Mouse (Mus musculus) layer of hippocampus, adult 8-10 months (tissue): ENCODE measurements around the gene Dgcr6. TPM values are rescaled to one million over a fixed set of nuclear protein-coding genes. Genes with fewer than 3 reads are reported as not detected.
"Not testable (repeated sequence)": the region's sequence is repeated elsewhere in the genome, so short reads cannot be mapped to it uniquely, and the experiment has no call there.

Experiments used
- DNase-seq, 2 experiments: peaks; one replicate each; pipeline ENCODE4 v3.0.0; 2022; ENCODE audit warnings: low spot score in 2 of 2
- total RNA-seq, 4 experiments: library from RNA; stranded (reverse); gene quantifications; 2 replicates each; pipeline ENCODE4 v1.2.4; 2022

The Dgcr6 gene
- total RNA-seq, result 10 to 100 TPM; 72.9 to 89.1 (median 76.9) TPM

GRCm38 (mm10) chr16:18052731-18053202 is at the start of gene Dgcr6:
Gene Dgcr6 (plus strand): TSS chr16:18052860.
- peak; percentile 72 to 86 for DNase-seq

GRCm38 (mm10) chr16:18004589-18004988 is 48.1 kb upstream of the Dgcr6 start:
- DNase-seq, result no peak

- DNase-seq, result no peak
Observed at GRCm38 (mm10) chr16:18007083-18007482, 45.6 kb upstream of the Dgcr6 start.

GRCm38 (mm10) chr16:18011101-18011500 is 41.6 kb upstream of the Dgcr6 start:
- DNase-seq, result no peak

- DNase-seq, result not testable (repeated sequence)
Observed at GRCm38 (mm10) chr16:18016482-18016881, 36.2 kb upstream of the Dgcr6 start.

GRCm38 (mm10) chr16:18022780-18023557 is 29.7 kb upstream of the Dgcr6 start:
- no peak for DNase-seq

- DNase-seq, result no peak
Observed at GRCm38 (mm10) chr16:18027371-18027770, 25.3 kb upstream of the Dgcr6 start.

- DNase-seq, result no peak
Observed at GRCm38 (mm10) chr16:18031752-18032151, 20.9 kb upstream of the Dgcr6 start.

GRCm38 (mm10) chr16:18033289-18033688 is 19.4 kb upstream of the Dgcr6 start:
- DNase-seq, result no peak

GRCm38 (mm10) chr16:18034286-18034685 is 18.4 kb upstream of the Dgcr6 start:
- DNase-seq, result no peak

- peak in 1 of 2 experiments; percentile 36 for DNase-seq
Observed at GRCm38 (mm10) chr16:18036425-18036955, 16.2 kb upstream of the Dgcr6 start.

GRCm38 (mm10) chr16:18037025-18037424 is 15.6 kb upstream of the Dgcr6 start:
- no peak for DNase-seq

GRCm38 (mm10) chr16:18044991-18045390 is 7.7 kb upstream of the Dgcr6 start:
- DNase-seq, result no peak

GRCm38 (mm10) chr16:18047660-18048059 is 5.0 kb upstream of the Dgcr6 start:
- DNase-seq, result no peak

GRCm38 (mm10) chr16:18048071-18048470 is 4.6 kb upstream of the Dgcr6 start:
- DNase-seq, result no peak

GRCm38 (mm10) chr16:18052322-18052721 is 338 bp upstream of the Dgcr6 start:
- no peak for DNase-seq

- DNase-seq, result no peak
Observed at GRCm38 (mm10) chr16:18056215-18056614, 3.6 kb downstream of the Dgcr6 start.

GRCm38 (mm10) chr16:18058331-18058731 is 5.7 kb downstream of the Dgcr6 start:
- DNase-seq, result no peak

GRCm38 (mm10) chr16:18059243-18059642 is 6.6 kb downstream of the Dgcr6 start:
- no peak for DNase-seq

- DNase-seq, result peak in 1 of 2 experiments; percentile 55
Observed at GRCm38 (mm10) chr16:18061201-18061600, 8.5 kb downstream of the Dgcr6 start.

- peak; percentile 86 to 88 for DNase-seq
Observed at GRCm38 (mm10) chr16:18066060-18067009, 13.7 kb downstream of the Dgcr6 start.
